Mouse (Mus musculus): Measurements from ENCODE around the gene Prickle1. TPM values are rescaled to one million over a fixed set of nuclear protein-coding genes. Genes with fewer than 3 reads are reported as not detected.

Prickle1 gene
- polyA plus RNA-seq, 1 experiment, result 62.3 TPM

- no peaks in the 10 kb centered on the region; the same call in 1 of the 2 replicates for H3K4me1 ChIP-seq (ENCODE audit: control insufficient read depth, insufficient read depth, low read length)
- DNase-seq, result no peak
- no peak for TF ChIP-seq POLR2A (IDR thresholded peaks at IDR 0.05; ENCODE audit: borderline replicate concordance, extremely low read depth, low read depth, low read length)
- no peak for TF ChIP-seq CTCF (IDR thresholded peaks at IDR 0.05; ENCODE audit: insufficient read depth, low read length)
- 61% methylated on average over 11 of the region's 11 CpGs for WGBS
- no peak overlapping the region for H3K4me3 ChIP-seq (replicated peaks; ENCODE audit: extremely low read depth, low read depth, low read length)
These were observed 1.3 kb upstream of the Prickle1 start for GRCm38 (mm10) chr15:93596991-93597390.

- under 1% methylated on average over 11 of the region's 11 CpGs for WGBS
- Histone ChIP-seq H3K4me3 (replicated peaks; ENCODE audit: extremely low read depth, low read depth, low read length) (peak overlapping the region; percentile 57), H3K4me1 (ENCODE audit: control insufficient read depth, insufficient read depth, low read length) (no peaks in the 10 kb centered on the region; the same call in 1 of the 2 replicates)
- TF ChIP-seq POLR2A (IDR thresholded peaks at IDR 0.05; ENCODE audit: borderline replicate concordance, extremely low read depth, low read depth, low read length) (0 out of 2 replicates have a peak, but pooled peaks have one; percentile 15), CTCF (IDR thresholded peaks at IDR 0.05; ENCODE audit: insufficient read depth, low read length) (no peak)
- DNase-seq, result peak; percentile 76
These were observed 594 bp upstream of the Prickle1 start for GRCm38 (mm10) chr15:93596285-93596684.

GRCm38 (mm10) chr15:93594888-93595698, 598 bp downstream of the Prickle1 start:
- peaks cover 3% of the 10 kb centered on the region; the same call in 1 of the 2 replicates for H3K4me1 ChIP-seq (ENCODE audit: control insufficient read depth, insufficient read depth, low read length)
- TF ChIP-seq CTCF (IDR thresholded peaks at IDR 0.05; ENCODE audit: insufficient read depth, low read length) (no peak), POLR2A (IDR thresholded peaks at IDR 0.05; ENCODE audit: borderline replicate concordance, extremely low read depth, low read depth, low read length) (0 out of 2 replicates have a peak, but pooled peaks have one; percentile 13)
- DNase-seq, result peak; percentile 54
- under 1% methylated on average over 64 of the region's 64 CpGs for WGBS
- H3K4me3 ChIP-seq (replicated peaks; ENCODE audit: extremely low read depth, low read depth, low read length), result peak overlapping the region; percentile 85

- DNase-seq, result no peak
- WGBS, result 26% methylated on average over 10 of the region's 10 CpGs
These were observed 1.3 kb downstream of the Prickle1 start for GRCm38 (mm10) chr15:93594296-93594887.

GRCm38 (mm10) chr15:93592596-93592995, 3.1 kb downstream of the Prickle1 start:
- no peak for DNase-seq
- H3K4me1 ChIP-seq (ENCODE audit: control insufficient read depth, insufficient read depth, low read length), result peaks cover 3% of the 10 kb centered on the region; the same call in 1 of the 2 replicates
- TF ChIP-seq CTCF (IDR thresholded peaks at IDR 0.05; ENCODE audit: insufficient read depth, low read length) (no peak), POLR2A (IDR thresholded peaks at IDR 0.05; ENCODE audit: borderline replicate concordance, extremely low read depth, low read depth, low read length) (no peak)
- WGBS, result 65% methylated on average over 3 of the region's 3 CpGs
- no peak overlapping the region for H3K4me3 ChIP-seq (replicated peaks; ENCODE audit: extremely low read depth, low read depth, low read length)

More at GRCm38 (mm10) chr15:93594296-93594887, 1.3 kb downstream of the Prickle1 start:
- TF ChIP-seq CTCF (IDR thresholded peaks at IDR 0.05; ENCODE audit: insufficient read depth, low read length) (no peak), POLR2A (IDR thresholded peaks at IDR 0.05; ENCODE audit: borderline replicate concordance, extremely low read depth, low read depth, low read length) (no peak)
- peak overlapping the region; percentile 85 for H3K4me3 ChIP-seq (replicated peaks; ENCODE audit: extremely low read depth, low read depth, low read length)
- peaks cover 3% of the 10 kb centered on the region; the same call in 1 of the 2 replicates for H3K4me1 ChIP-seq (ENCODE audit: control insufficient read depth, insufficient read depth, low read length)

- Histone ChIP-seq H3K4me1 (ENCODE audit: control insufficient read depth, insufficient read depth, low read length) (peaks cover 3% of the 10 kb centered on the region; the same call in 1 of the 2 replicates), H3K4me3 (replicated peaks; ENCODE audit: extremely low read depth, low read depth, low read length) (peak overlapping the region; percentile 6)
- TF ChIP-seq CTCF (IDR thresholded peaks at IDR 0.05; ENCODE audit: insufficient read depth, low read length) (peak; percentile 42; the same call in 1 of the 2 replicates), POLR2A (IDR thresholded peaks at IDR 0.05; ENCODE audit: borderline replicate concordance, extremely low read depth, low read depth, low read length) (peak; percentile 28; the same call in 1 of the 2 replicates)
- no peak for DNase-seq
- 17% methylated on average over 12 of the region's 12 CpGs for WGBS
These were observed 3.8 kb downstream of the Prickle1 start for GRCm38 (mm10) chr15:93591831-93592321.

GRCm38 (mm10) chr15:93591371-93591770, 4.3 kb downstream of the Prickle1 start:
- 44% methylated on average over 7 of the region's 7 CpGs for WGBS
- no peak for DNase-seq
- TF ChIP-seq POLR2A (IDR thresholded peaks at IDR 0.05; ENCODE audit: borderline replicate concordance, extremely low read depth, low read depth, low read length) (no peak), CTCF (IDR thresholded peaks at IDR 0.05; ENCODE audit: insufficient read depth, low read length) (no peak)
- Histone ChIP-seq H3K4me1 (ENCODE audit: control insufficient read depth, insufficient read depth, low read length) (peaks cover 3% of the 10 kb centered on the region; the same call in 1 of the 2 replicates), H3K4me3 (replicated peaks; ENCODE audit: extremely low read depth, low read depth, low read length) (no peak overlapping the region)

- TF ChIP-seq POLR2A (IDR thresholded peaks at IDR 0.05; ENCODE audit: borderline replicate concordance, extremely low read depth, low read depth, low read length), result no peak
- no peak for TF ChIP-seq CTCF (IDR thresholded peaks at IDR 0.05; ENCODE audit: insufficient read depth, low read length)
- WGBS, result 62% methylated on average over 6 of the region's 6 CpGs
- Histone ChIP-seq H3K4me1 (ENCODE audit: control insufficient read depth, insufficient read depth, low read length) (peaks cover 3% of the 10 kb centered on the region; the same call in 1 of the 2 replicates), H3K4me3 (replicated peaks; ENCODE audit: extremely low read depth, low read depth, low read length) (no peak overlapping the region)
- no peak for DNase-seq
These were observed 7.3 kb downstream of the Prickle1 start for GRCm38 (mm10) chr15:93588401-93588800.

GRCm38 (mm10) chr15:93587660-93588059, 8.0 kb downstream of the Prickle1 start:
- no peak for DNase-seq
- 84% methylated on average over 8 of the region's 8 CpGs for WGBS
- no peak overlapping the region for H3K4me3 ChIP-seq (replicated peaks; ENCODE audit: extremely low read depth, low read depth, low read length)
- no peak for TF ChIP-seq POLR2A (IDR thresholded peaks at IDR 0.05; ENCODE audit: borderline replicate concordance, extremely low read depth, low read depth, low read length)
- no peak for TF ChIP-seq CTCF (IDR thresholded peaks at IDR 0.05; ENCODE audit: insufficient read depth, low read length)
- peaks cover 3% of the 10 kb centered on the region; the same call in 1 of the 2 replicates for H3K4me1 ChIP-seq (ENCODE audit: control insufficient read depth, insufficient read depth, low read length)

All from lung, adult 2 months (tissue).